Mouse (Mus musculus) liver, embryonic 14.5 days (tissue): Measurements from ENCODE around the gene Sim1. TPM values are rescaled to one million over a fixed set of nuclear protein-coding genes. Genes with fewer than 3 reads are reported as not detected.

Source experiments
- ATAC-seq: fragments of 200-750 bp; cut with Nextera tagmentation; 2 replicates; pipeline ENCODE4 v1.8.0; 2017; ENCODE audit warnings: moderate number of reproducible peaks, mild to moderate bottlenecking, moderate library complexity; ENCODE audit not compliant: insufficient read depth
- DNase-seq, 3 experiments: peaks; one replicate each; pipeline ENCODE4 v3.0.0-alpha.2; 2012 to 2013; ENCODE audit warnings: low read depth in 3 of 3, low spot score in 3 of 3
- H3K27ac ChIP-seq: fragments of 300-500 bp; sonication (generic); 2 replicates; pipeline ENCODE4 v1.5.1; 2014; ENCODE audit warnings: moderate library complexity, mild to moderate bottlenecking, control low read depth, inconsistent platforms
- H3K27me3 ChIP-seq: fragments of 300-500 bp; sonication (generic); 2 replicates; pipeline ENCODE4 v1.6.1; 2014; ENCODE audit warnings: mild to moderate bottlenecking, low read length, moderate library complexity; ENCODE audit not compliant: control insufficient read depth, insufficient read depth
- H3K36me3 ChIP-seq: fragments of 300-500 bp; sonication (generic); replicated peaks from 2 replicates; pipeline ENCODE4 v1.6.1; 2014; ENCODE audit warnings: low read depth; ENCODE audit not compliant: control insufficient read depth, insufficient read depth
- H3K4me1 ChIP-seq, 2 experiments: fragments of 200-500 bp in 1 of 2; fragments of 300-500 bp in 1 of 2; sonication (generic) in 1 of 2; replicated peaks; 2 replicates each; pipeline ENCODE4 v1.6.1; 2012 to 2014; ENCODE audit warnings: antibody characterized with exemption in 1 of 2, inconsistent platforms in 1 of 2, low read length in 1 of 2; ENCODE audit not compliant: control insufficient read depth in 2 of 2, insufficient read depth in 2 of 2
- H3K4me2 ChIP-seq: fragments of 300-500 bp; sonication (generic); 2 replicates; pipeline ENCODE4 v1.6.1; 2014; ENCODE audit warnings: low read depth, mild to moderate bottlenecking, control low read depth, moderate library complexity
- H3K4me3 ChIP-seq, 2 experiments: fragments of 200-500 bp in 1 of 2; fragments of 300-500 bp in 1 of 2; sonication (generic) in 1 of 2; 2 replicates each; pipeline ENCODE4 v1.5.1; 2012 to 2014; ENCODE audit warnings: low read depth in 2 of 2, low read length in 2 of 2, mild to moderate bottlenecking in 2 of 2, control low read depth in 1 of 2, inconsistent platforms in 1 of 2, moderate library complexity in 1 of 2; ENCODE audit not compliant: insufficient read depth in 1 of 2
- H3K9ac ChIP-seq: fragments of 300-500 bp; sonication (generic); replicated peaks from 2 replicates; pipeline ENCODE4 v1.6.1; 2014; ENCODE audit warnings: mild to moderate bottlenecking, control low read depth, moderate library complexity
- H3K9me3 ChIP-seq: fragments of 300-500 bp; sonication (generic); 2 replicates; pipeline ENCODE4 v1.6.1; 2016; ENCODE audit warnings: low read length, mixed read lengths; ENCODE audit not compliant: control insufficient read depth
- CTCF ChIP-seq: IDR thresholded peaks from 2 replicates; pipeline ENCODE4 v1.5.1; 2016; ENCODE audit warnings: antibody characterized with exemption, low read depth, control low read depth
- EP300 ChIP-seq: IDR thresholded peaks from 2 replicates; pipeline ENCODE4 v1.6.1; 2016; ENCODE audit warnings: antibody characterized with exemption, low read depth
- WGBS: fragments of 180-500 bp; shearing (Covaris S2); extraction: QIAGEN DNeasy Blood & Tissue Kit; methylation state at CpG from one replicate; pipeline ENCODE4 v1.1.7; 2014; ENCODE audit not compliant: insufficient replicate concordance; 5-methylcytosine and 5-hydroxymethylcytosine counted together
- polyA plus RNA-seq, 2 experiments: library from polyadenylated mRNA; depleted of rRNA in 1 of 2; stranded (reverse) in 1 of 2; unstranded in 1 of 2; fragments of >200 nt; fragmentation: Nextera tagmentation in 1 of 2; extraction: Ambion mirVana in 1 of 2; gene quantifications; 2 replicates each; pipeline versions ENCODE4 v1.2.1 to v1.2.3; 2012 to 2014

Sim1 gene
- polyA plus RNA-seq, 2 experiments = not detected

DNA sequence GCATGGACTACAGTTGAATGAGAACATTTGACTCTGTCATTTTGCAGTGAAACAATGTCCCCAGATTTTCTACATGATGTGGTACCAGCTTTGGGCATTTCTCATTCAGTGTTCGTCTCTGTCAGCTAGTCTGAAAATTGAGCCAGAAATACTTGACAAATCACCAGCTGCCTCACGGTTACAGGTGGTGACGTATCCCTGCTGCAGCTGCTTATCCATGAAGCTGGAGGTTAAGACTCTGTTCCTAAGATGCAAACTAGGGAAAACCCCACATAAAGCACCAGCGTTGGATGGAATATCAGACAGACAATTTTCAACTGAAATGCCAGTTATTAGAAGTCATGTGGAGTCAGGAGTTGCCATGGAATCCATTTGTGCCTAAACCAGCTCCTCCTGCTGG lies 8.2 kb upstream of the Sim1 start:
- no peak overlapping the region for H3K9ac ChIP-seq
- H3K4me3 ChIP-seq = no peak overlapping the region
- TF ChIP-seq EP300 (no peak), CTCF (no peak)
- no peaks in the 10 kb centered on the region for H3K36me3 ChIP-seq
- H3K4me2 ChIP-seq = no peak overlapping the region
- H3K9me3 ChIP-seq = no peaks in the 10 kb centered on the region
- H3K4me1 ChIP-seq = no peaks in the 10 kb centered on the region
- ATAC-seq = no peak
- no peak overlapping the region for H3K27ac ChIP-seq
- no peak for DNase-seq
- peaks cover 22% of the 10 kb centered on the region for H3K27me3 ChIP-seq
- 47% methylated on average over 4 of the region's 4 CpGs for WGBS

DNA sequence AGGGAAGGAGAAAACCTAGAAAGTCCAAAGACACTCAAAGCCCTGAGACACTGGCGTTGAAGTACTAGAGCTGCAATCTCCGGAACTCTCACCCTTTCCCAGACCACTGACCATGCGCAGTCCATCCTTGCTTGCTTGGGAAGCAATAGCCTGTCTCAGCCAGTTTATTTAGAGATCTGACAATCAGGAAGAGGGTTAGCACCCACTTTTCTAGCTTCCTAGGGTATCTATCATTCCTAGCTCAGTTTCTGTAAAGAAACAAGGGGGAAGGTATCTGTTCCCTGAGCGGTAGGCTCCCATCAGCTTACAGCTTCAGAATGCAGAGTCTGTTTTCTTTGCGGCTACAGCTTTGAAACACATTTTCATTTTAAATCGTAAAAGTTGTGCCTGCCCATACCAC lies 3.9 kb upstream of the Sim1 start:
- H3K9ac ChIP-seq = no peak overlapping the region
- no peaks in the 10 kb centered on the region for H3K9me3 ChIP-seq
- no peak overlapping the region for H3K4me2 ChIP-seq
- WGBS = 11% methylated on average over 6 of the region's 6 CpGs
- no peaks in the 10 kb centered on the region for H3K36me3 ChIP-seq
- TF ChIP-seq CTCF (no peak), EP300 (no peak)
- H3K27ac ChIP-seq = no peak overlapping the region
- peaks cover 64% of the 10 kb centered on the region for H3K27me3 ChIP-seq
- no peaks in the 10 kb centered on the region; a peak in 1 of 4 replicates for H3K4me1 ChIP-seq
- no peak for ATAC-seq
- DNase-seq = no peak
- no peak overlapping the region for H3K4me3 ChIP-seq

DNA sequence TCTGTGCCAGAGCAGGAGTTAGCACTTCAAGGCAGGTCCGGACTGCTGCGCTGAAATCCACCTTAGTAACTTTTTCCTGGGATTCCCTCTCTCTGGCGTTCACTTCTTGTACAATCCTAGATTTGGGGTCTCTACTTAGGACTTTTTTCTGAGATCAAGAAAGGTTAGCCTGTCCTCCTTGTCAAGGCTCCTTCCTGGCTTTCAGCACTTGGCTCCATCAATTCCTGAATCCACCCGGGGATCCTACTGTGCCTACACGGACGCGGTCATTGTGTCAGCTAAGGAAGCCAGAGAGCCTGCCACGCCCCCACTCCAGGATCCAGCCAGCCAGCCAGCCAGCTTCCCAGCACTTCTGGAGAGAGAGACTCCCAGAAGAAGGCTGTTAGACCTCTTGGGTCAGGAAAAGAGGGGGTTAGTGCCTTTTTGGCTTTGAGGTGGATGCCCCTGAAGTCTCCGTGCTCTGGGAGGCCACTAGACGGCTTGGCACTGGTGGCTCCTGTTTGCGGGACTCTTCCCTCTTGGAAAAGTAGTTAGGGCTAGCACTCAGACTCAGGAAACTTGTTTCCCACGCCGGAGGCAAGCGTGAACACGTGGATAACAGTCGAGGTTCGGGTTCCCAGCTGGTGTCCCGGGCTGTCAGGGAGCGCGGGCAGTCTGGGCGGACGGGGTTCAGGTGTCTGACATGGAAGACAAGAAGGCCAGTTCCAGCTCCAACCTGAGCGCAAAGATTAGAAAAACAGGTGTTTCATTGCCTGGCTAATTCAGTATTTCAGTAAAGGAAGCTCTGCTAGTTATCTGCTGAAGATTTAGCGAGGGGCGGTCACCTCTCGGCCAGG lies 2.5 kb upstream of the Sim1 start:
- no peak for ATAC-seq
- no peak for DNase-seq
- Histone ChIP-seq H3K36me3 (no peaks in the 10 kb centered on the region), H3K9me3 (no peaks in the 10 kb centered on the region), H3K9ac (no peak overlapping the region), H3K4me2 (no peak overlapping the region), H3K27me3 (peaks cover 79% of the 10 kb centered on the region), H3K27ac (no peak overlapping the region), H3K4me3 (no peak overlapping the region), H3K4me1 (no peaks in the 10 kb centered on the region; a peak in 1 of 4 replicates)
- 3% methylated on average over 26 of the region's 26 CpGs for WGBS
- TF ChIP-seq EP300 = no peak

DNA sequence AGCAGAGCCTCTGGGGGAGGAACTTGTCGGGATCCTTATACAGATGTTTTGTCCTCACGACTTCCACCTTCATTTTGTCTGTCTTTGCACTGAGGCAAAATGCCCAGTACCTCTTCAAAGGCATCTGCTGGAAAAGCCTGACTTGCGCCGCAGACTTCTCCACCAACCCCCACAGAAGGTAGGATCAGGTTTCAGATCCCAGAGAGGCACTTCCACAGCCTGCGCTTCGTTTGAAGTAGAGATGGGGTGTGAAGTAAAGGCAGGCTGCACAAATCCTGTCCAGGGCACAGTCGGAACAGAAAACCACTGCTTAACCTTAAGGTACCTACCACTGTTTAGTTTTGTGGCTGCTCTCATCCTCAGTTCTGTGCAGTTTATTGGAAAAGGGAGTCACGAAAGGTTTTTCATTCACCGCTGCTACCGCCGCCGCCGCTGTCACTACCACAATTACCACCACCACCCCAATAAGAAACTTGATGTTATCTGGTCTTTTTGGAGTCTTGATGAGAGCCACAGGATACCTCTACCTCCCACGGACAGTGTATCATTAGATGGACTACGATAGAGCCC lies 1.7 kb upstream of the Sim1 start:
- Histone ChIP-seq H3K4me3 (no peak overlapping the region), H3K27me3 (peaks cover 87% of the 10 kb centered on the region), H3K36me3 (no peaks in the 10 kb centered on the region), H3K27ac (no peak overlapping the region), H3K4me1 (no peaks in the 10 kb centered on the region; a peak in 1 of 4 replicates), H3K9me3 (no peaks in the 10 kb centered on the region), H3K4me2 (no peak overlapping the region), H3K9ac (no peak overlapping the region)
- TF ChIP-seq CTCF (no peak), EP300 (no peak)
- DNase-seq (no peak), ATAC-seq (no peak)
- WGBS = 2% methylated on average over 15 of the region's 15 CpGs

DNA sequence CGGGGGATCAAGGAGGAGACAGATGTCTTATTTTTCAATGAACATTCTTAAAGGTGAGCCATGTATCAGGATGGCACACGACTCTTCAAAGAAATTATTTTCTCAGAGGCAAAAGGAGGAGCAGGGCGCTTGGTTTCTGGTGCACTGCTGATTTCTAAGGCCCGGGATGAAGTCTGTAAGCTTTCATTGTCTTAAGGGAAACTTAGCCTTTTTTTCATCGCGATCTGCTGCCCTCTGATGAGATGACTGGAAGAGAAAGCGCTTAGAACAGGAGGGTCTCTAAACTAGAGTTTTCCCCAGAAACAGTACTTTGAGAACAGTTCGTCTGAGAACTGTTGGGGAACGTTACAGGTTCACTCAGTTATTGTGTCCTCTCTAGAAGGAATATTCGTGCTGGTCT lies 1.0 kb upstream of the Sim1 start:
- Histone ChIP-seq H3K27ac (no peak overlapping the region), H3K27me3 (peaks cover 93% of the 10 kb centered on the region)
- ATAC-seq = no peak

More for the DNA sequence above, 1.0 kb upstream of the Sim1 start:
- H3K36me3 ChIP-seq = no peaks in the 10 kb centered on the region
- TF ChIP-seq EP300 = no peak
- no peak for TF ChIP-seq CTCF
- H3K9ac ChIP-seq = no peak overlapping the region
- no peaks in the 10 kb centered on the region; a peak in 1 of 4 replicates for H3K4me1 ChIP-seq
- H3K4me2 ChIP-seq = no peak overlapping the region
- no peak for DNase-seq
- no peaks in the 10 kb centered on the region for H3K9me3 ChIP-seq
- no peak overlapping the region for H3K4me3 ChIP-seq
- whole genome bisulfite sequencing = 3% methylated on average over 10 of the region's 10 CpGs
